Mouse (Mus musculus) stomach, postnatal 0 days (tissue): ENCODE data around the gene Pik3c2b. TPM values are rescaled to one million over a fixed set of nuclear protein-coding genes. Genes with fewer than 3 reads are reported as not detected.

ENCODE experiments used
- ATAC-seq: fragments of 200-750 bp; cut with Nextera tagmentation; 2 replicates; pipeline ENCODE4 v1.8.0; 2017; ENCODE audit not compliant: low FRiP score, low TSS enrichment
- DNase-seq: peaks from one replicate; pipeline ENCODE4 v3.0.0-alpha.2; 2016; ENCODE audit warnings: low spot score
- H3K27ac ChIP-seq: fragments of 300-500 bp; sonication (generic); replicated peaks from 2 replicates; pipeline ENCODE4 v1.5.1; 2014; ENCODE audit warnings: mild to moderate bottlenecking, control low read depth
- H3K27me3 ChIP-seq: fragments of 300-500 bp; sonication (generic); 2 replicates; pipeline ENCODE4 v1.6.1; 2014; ENCODE audit warnings: low read length; ENCODE audit not compliant: control insufficient read depth, insufficient read depth
- H3K36me3 ChIP-seq: fragments of 300-500 bp; sonication (generic); 2 replicates; pipeline ENCODE4 v1.6.1; 2014; ENCODE audit warnings: low read length, mixed read lengths; ENCODE audit not compliant: control insufficient read depth, insufficient read depth
- H3K4me1 ChIP-seq: fragments of 300-500 bp; sonication (generic); replicated peaks from 2 replicates; pipeline ENCODE4 v1.6.1; 2014; ENCODE audit warnings: antibody characterized with exemption; ENCODE audit not compliant: control insufficient read depth, insufficient read depth
- H3K4me2 ChIP-seq: fragments of 300-500 bp; sonication (generic); replicated peaks from 2 replicates; pipeline ENCODE4 v1.6.1; 2014; ENCODE audit warnings: low read depth, mild to moderate bottlenecking, control low read depth, moderate library complexity
- H3K4me3 ChIP-seq: fragments of 300-500 bp; sonication (generic); 2 replicates; pipeline ENCODE4 v1.5.1; 2014; ENCODE audit warnings: low read depth, low read length, control low read depth
- H3K9ac ChIP-seq: fragments of 300-500 bp; sonication (generic); 2 replicates; pipeline ENCODE4 v1.6.1; 2014; ENCODE audit warnings: mild to moderate bottlenecking, low read length, control low read depth, mixed read lengths
- H3K9me3 ChIP-seq: fragments of 300-500 bp; sonication (generic); 2 replicates; pipeline ENCODE4 v1.6.1; 2016; ENCODE audit warnings: low read length; ENCODE audit not compliant: control insufficient read depth
- CTCF ChIP-seq: IDR thresholded peaks from 2 replicates; pipeline ENCODE4 v1.5.1; 2016; ENCODE audit warnings: antibody characterized with exemption, low read depth, mild to moderate bottlenecking, moderate library complexity
- EP300 ChIP-seq: optimal IDR thresholded peaks from 2 replicates; pipeline ENCODE3; 2016; ENCODE audit warnings: antibody characterized with exemption
- WGBS: fragments of 180-500 bp; shearing (Covaris S2); extraction: QIAGEN DNeasy Blood & Tissue Kit; methylation state at CpG from one replicate; pipeline ENCODE4 v1.1.7; 2014; 5-methylcytosine and 5-hydroxymethylcytosine counted together
- polyA plus RNA-seq: library from polyadenylated mRNA; unstranded; fragments of >200 nt; fragmentation: Nextera tagmentation; extraction: Ambion mirVana; gene quantifications from 2 replicates; pipeline ENCODE4 v1.2.1, GENCODE M21; 2015

Pik3c2b gene
- polyA plus RNA-seq, 1 experiment from 2014 or later: 4.2 TPM

DNA sequence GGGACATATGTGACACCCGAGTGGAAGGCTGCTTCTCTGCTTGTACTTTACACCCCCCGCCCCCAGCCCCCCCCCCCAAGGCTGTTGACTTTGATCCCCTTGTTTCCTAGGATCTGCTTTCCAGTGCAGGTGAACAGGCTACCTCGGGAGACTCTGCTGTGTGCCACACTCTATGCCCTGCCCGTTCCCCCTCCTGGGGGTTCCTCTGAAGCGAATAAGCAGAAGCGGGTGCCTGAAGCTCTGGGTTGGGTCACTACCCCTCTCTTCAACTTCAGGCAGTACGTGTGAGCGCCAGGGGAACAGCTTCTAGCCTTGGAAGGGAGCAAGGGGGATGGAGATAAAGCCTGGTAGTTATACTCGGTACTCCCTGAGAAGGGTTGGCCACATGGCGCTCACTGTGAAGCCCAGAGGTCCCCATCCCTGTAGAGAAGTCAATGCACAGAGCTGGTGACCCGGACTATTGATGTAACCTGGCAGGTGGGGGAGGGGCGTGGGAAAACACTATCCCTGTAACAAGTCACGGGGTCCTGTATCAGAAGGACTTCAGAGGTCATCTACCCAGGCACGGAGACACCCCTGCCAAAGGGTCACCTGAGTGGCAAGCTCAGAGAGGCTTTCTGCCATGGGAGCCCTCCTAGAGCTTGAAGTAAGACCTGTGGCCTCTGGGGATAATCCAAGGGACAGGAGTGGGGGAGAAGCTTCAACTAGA lies 39.4 kb downstream of the Pik3c2b start:
- ATAC-seq (peak; percentile 1; the same call in 1 of the 2 replicates), DNase-seq (no peak)
- Histone ChIP-seq H3K27me3 (no peaks in the 10 kb centered on the region), H3K9me3 (no peaks in the 10 kb centered on the region), H3K4me2 (no peak overlapping the region), H3K4me3 (no peak overlapping the region), H3K36me3 (peaks cover 8% of the 10 kb centered on the region), H3K4me1 (peaks cover 2% of the 10 kb centered on the region; the same call in 1 of the 2 replicates), H3K27ac (peak overlapping the region; percentile 78), H3K9ac (no peak overlapping the region)
- TF ChIP-seq CTCF (no peak), EP300 (no peak)
- WGBS: 71% methylated on average over 14 of the region's 14 CpGs

DNA sequence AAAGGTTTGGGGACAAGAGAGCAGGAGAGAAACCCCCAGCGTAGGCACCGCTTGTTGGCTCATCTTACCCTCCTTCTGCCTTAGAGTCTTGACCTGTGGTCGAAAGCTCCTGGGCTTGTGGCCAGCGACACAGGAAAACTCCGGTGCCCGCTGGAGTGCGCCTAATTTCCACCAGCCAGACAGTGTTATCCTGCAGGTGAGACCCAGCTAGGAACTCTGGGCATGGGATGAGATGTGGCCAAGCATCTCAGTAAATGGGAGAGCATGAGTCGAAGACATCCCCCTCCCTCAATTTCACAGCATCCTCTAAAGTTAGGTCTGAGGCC lies 39.9 kb downstream of the Pik3c2b start:
- peaks cover 10% of the 10 kb centered on the region for H3K36me3 ChIP-seq
- ATAC-seq (no peak), DNase-seq (no peak)
- H3K4me3 ChIP-seq: no peak overlapping the region
- no peaks in the 10 kb centered on the region for H3K27me3 ChIP-seq
- no peak overlapping the region for H3K27ac ChIP-seq
- H3K4me1 ChIP-seq: peaks cover 2% of the 10 kb centered on the region; the same call in 1 of the 2 replicates
- TF ChIP-seq CTCF: no peak
- no peak for TF ChIP-seq EP300
- H3K4me2 ChIP-seq: no peak overlapping the region
- H3K9me3 ChIP-seq: no peaks in the 10 kb centered on the region
- no peak overlapping the region for H3K9ac ChIP-seq
- 94% methylated on average over 8 of the region's 8 CpGs for WGBS

DNA sequence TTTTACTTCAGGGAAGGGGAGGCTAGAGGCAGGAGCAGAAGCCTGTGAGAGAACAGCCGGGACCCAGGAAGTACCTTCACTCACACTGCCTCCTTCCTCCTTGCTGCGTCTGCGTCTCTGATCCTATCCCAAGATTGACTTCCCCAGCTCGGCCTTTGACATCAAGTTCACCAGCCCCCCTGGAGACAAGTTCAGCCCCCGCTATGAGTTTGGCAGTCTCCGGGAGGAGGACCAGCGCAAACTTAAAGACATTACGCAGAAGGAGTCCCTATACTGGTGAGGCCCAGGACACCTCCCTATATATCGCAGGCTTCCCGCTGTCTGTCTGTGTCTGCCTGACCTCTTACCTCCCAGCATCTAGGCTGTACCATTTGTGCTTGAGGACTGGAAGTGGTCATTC lies 41.3 kb downstream of the Pik3c2b start:
- ATAC-seq: no peak

DNA sequence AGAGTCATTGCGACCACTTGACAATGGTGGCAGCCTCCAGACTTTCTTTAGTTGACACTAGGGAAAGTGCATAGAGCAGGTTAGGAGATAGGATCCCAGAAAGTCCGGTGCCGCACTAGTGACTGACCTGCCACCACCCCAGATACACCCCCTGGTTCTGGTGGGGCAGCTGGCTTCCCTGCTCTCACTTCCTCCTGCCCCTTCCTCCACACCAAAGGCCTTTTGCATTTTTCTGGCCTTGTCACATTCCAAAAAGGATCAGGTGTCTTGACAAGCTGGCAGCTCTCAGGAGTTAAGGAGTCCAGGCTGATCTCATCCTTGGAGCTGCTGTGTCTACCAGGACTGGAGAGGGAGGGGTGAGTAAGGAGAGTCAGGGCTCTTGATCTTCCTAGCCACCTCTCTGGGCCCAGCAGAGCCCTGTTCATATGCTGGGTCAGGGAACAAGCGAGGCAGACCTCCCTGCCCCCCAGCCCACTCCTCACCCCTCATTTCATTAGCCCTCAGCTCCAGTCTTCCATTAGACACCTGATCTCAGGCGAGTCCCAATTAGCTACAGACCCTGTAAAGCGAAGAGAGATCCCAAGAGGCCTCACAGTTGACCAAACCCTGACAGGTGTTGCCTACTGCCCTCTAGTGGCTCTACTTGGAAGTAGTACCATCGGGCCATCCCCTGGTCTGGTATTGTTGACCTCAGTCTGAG lies 41.9 kb downstream of the Pik3c2b start:
- no peak overlapping the region; the same call in 1 of the 2 replicates for H3K27ac ChIP-seq

More for the DNA sequence above, 41.3 kb downstream of the Pik3c2b start:
- no peak for TF ChIP-seq EP300
- no peak for TF ChIP-seq CTCF
- no peak overlapping the region for H3K27ac ChIP-seq
- H3K4me3 ChIP-seq: no peak overlapping the region
- no peak overlapping the region for H3K4me2 ChIP-seq
- no peak for DNase-seq
- 89% methylated on average over 10 of the region's 10 CpGs for WGBS
- no peaks in the 10 kb centered on the region for H3K9me3 ChIP-seq
- peaks cover 10% of the 10 kb centered on the region for H3K36me3 ChIP-seq
- H3K9ac ChIP-seq: no peak overlapping the region
- H3K4me1 ChIP-seq: peaks cover 2% of the 10 kb centered on the region; the same call in 1 of the 2 replicates
- H3K27me3 ChIP-seq: no peaks in the 10 kb centered on the region

DNA sequence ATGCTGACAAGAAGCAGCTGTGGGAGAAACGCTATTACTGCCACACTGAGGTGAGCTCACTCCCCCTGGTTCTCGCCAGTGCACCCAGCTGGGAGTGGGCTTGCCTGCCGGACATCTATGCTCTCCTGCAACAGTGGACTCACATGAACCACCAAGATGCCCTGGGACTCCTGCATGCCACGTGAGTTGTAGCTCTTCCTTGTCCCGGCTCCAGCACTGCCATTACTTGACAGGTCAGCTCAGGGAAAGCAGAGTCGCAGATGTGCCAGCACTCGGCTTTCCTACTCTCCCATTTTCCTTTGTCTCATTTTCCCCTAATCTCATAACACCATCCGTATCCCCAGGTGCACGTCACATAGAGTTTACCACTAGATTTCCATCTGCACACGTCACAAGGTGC lies 42.7 kb downstream of the Pik3c2b start:
- no peak for TF ChIP-seq CTCF
- TF ChIP-seq EP300: no peak
- H3K27me3 ChIP-seq: no peaks in the 10 kb centered on the region
- H3K36me3 ChIP-seq: peaks cover 10% of the 10 kb centered on the region
- H3K4me3 ChIP-seq: no peak overlapping the region
- no peak overlapping the region for H3K9ac ChIP-seq
- H3K27ac ChIP-seq: no peak overlapping the region
- ATAC-seq (no peak), DNase-seq (no peak)
- H3K9me3 ChIP-seq: no peaks in the 10 kb centered on the region
- H3K4me1 ChIP-seq: peaks cover 2% of the 10 kb centered on the region; the same call in 1 of the 2 replicates
- no peak overlapping the region for H3K4me2 ChIP-seq
- 77% methylated on average over 10 of the region's 10 CpGs for WGBS

More for the DNA sequence above, 41.9 kb downstream of the Pik3c2b start:
- Histone ChIP-seq H3K9ac (no peak overlapping the region), H3K4me1 (peaks cover 2% of the 10 kb centered on the region; the same call in 1 of the 2 replicates), H3K36me3 (peaks cover 10% of the 10 kb centered on the region), H3K4me3 (no peak overlapping the region), H3K27me3 (no peaks in the 10 kb centered on the region), H3K9me3 (no peaks in the 10 kb centered on the region), H3K4me2 (no peak overlapping the region)
- WGBS: 48% methylated on average over 7 of the region's 7 CpGs
- TF ChIP-seq EP300 (no peak), CTCF (peak; percentile 94)
- ATAC-seq (no peak), DNase-seq (peak; percentile 77)

DNA sequence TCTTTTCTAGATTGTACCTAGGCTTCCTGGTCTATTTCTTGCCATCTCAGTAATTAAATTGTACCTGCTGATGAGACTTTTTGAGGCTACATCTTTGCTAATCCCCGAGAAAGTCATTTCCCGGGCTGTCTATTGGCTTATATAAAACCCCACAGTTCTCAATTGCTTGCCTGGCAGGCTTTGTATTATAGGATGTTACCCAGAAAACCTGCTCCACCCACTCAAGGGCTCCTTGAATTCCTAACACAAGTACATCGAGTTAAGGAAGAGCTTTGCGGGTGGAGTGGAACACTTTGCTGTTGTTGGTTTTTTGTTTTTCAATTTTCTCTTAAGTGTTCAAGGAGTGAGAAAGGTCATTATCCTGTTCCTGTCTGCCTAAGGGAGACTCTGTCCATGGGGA lies 43.9 kb downstream of the Pik3c2b start:
- Histone ChIP-seq H3K4me2 (no peak overlapping the region), H3K4me1 (no peaks in the 10 kb centered on the region; the same call in 1 of the 2 replicates), H3K4me3 (no peak overlapping the region), H3K36me3 (peaks cover 10% of the 10 kb centered on the region), H3K9me3 (no peaks in the 10 kb centered on the region), H3K27me3 (no peaks in the 10 kb centered on the region), H3K27ac (no peak overlapping the region), H3K9ac (no peak overlapping the region)
- DNase-seq: no peak
- no peak for ATAC-seq
- WGBS: 71% methylated on average over 4 of the region's 4 CpGs
- TF ChIP-seq EP300: no peak
- no peak for TF ChIP-seq CTCF
